Mouse (Mus musculus): ENCODE data around the gene Scgb2b3. TPM values are rescaled to one million over a fixed set of nuclear protein-coding genes. Genes with fewer than 3 reads are reported as not detected.

Scgb2b3 gene
- total RNA-seq (2017): not detected in 3 replicates

DNA sequence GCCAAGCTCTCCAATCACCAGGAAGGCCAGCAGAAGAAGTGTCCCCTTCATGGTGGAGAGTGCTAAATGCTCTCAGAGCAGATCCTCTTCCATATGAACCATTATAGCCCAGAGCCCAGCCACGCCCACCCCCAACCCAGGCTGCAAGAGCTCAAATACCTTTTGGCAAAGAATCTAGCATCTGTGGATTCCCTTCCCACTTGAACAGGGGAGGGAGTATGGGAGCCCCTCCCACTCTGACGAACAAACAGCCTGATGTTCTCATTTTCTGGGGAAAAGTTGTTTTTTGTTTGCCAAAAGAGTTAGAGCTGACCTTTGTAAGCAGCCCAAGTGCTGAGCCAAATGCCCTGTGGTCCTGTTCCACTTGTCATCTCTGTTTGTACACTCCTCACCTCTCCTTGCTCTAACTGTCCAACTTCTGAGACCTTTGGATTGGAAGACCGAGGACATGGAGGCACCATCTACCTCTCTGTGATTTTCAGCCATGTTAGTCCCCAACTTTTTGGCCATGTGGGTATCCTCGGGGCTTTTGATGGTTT lies at the start of gene Scgb2b3:
TSS of gene Scgb2b3 (minus strand) at position 51 of the 539 bp plus-strand sequence.
- ATAC-seq (replicated peaks; ENCODE audit: insufficient number of reproducible peaks, low FRiP score, low TSS enrichment, poor library complexity, severe bottlenecking): no peak

DNA sequence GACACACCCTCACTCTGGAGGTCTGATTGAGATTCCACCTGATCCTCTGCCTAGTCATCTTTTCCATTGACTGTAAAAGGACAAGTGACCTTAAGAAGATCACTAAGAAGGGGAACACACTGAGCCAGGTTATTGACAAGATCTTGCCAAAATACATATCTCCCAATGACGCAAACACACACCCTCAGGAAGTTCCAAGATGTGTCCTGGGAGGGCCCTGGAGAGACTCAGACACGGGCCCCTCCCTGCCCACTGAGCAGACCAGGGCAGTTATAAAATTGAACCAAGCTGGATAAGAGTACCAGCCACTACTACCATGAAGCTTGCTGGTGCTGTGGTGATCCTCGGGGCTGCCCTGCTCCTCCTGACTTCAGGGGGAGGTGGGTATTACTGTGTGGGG lies 13.4 kb upstream of the Scgb2b3 start, which contains the start of gene Scgb1b3:
TSS of gene Scgb1b3 (plus strand) at position 301 of the 400 bp plus-strand sequence.
- ATAC-seq (replicated peaks; ENCODE audit: insufficient number of reproducible peaks, low FRiP score, low TSS enrichment, poor library complexity, severe bottlenecking): no peak

Other genes with a start within 250 kb of the Scgb2b3 start
- gene Hpn, start 246.8 kb downstream of the Scgb2b3 start, total RNA-seq (2017): 0.49 to 1.9 TPM (median 0.57 TPM) in 3 replicates
- gene Scn1b, start 235.1 kb downstream of the Scgb2b3 start, total RNA-seq (2017): 3.0 to 4.3 TPM (median 4.1 TPM) in 3 replicates
- 60.2 to 141 TPM (median 71.3 TPM) in 3 replicates for gene Gramd1a, start 206.2 kb downstream of the Scgb2b3 start, total RNA-seq (2017)
- not detected in 3 replicates for gene Scgb2b2, start 71.6 kb downstream of the Scgb2b3 start, total RNA-seq (2017)
- gene Scgb1b2, start 70.3 kb downstream of the Scgb2b3 start, total RNA-seq (2017): not detected in 3 replicates
- gene Scgb1b3, start 13.5 kb upstream of the Scgb2b3 start, total RNA-seq (2017): not detected in 3 replicates

All from monocyte, adult 5-6 weeks (primary cell).